In the genomic region with DNA sequence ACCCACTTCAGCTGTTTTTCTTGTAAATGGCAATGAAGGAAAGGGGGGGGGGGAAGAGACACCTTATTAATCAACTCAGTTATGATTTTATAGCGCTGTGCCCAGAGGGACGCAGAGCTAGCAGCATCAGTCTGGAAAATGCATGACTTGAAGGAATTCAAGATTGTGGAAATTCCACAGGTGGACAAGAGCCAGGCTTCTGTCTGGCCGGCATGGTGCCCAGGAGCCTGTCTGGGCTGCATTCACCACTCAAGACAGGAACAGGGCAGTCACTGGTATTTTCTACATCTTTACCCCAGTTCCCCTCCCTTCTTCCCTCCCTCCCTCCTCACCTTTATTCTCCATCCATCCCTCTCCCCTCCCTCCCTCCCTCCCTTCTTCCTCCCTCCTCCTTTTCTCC, we compare ENCODE assay signal across 14 mouse cellular contexts.
DNase-seq lines count a peak whose midpoint lies in the region; ATAC-seq and TF ChIP-seq lines count a peak whose summit lies in the region.
"Had no signal": no experiment of that assay in that cellular context is flagged by ENCODE, and none has a peak within 500 bp of the region (broad histone marks: within the 10 kb centered on the region; RNA-seq: fewer than 3 reads in every experiment).

No protein-coding gene starts in this region.

- no peaks in the 10 kb centered on the region for H3K4me1 ChIP-seq in kidney, adult 2 months (ENCODE audit: control insufficient read depth, insufficient read depth, low read length)
- H3K4me1 ChIP-seq: lung, embryonic 15.5 days had no signal

- H3K27ac ChIP-seq in kidney, adult 2 months (ENCODE audit: insufficient read depth, low read depth, low read length) = no peak overlapping the region
- H3K27ac ChIP-seq: limb, embryonic 13.5 days; lung, embryonic 15.5 days had no signal

- no peaks in the 10 kb centered on the region for H3K27me3 ChIP-seq in kidney, adult 2 months (replicated peaks; ENCODE audit: control insufficient read depth, insufficient read depth, low read length)
- H3K27me3 ChIP-seq: lung, embryonic 15.5 days had no signal

- no peak for TF ChIP-seq POLR2A in kidney, adult 2 months (IDR thresholded peaks at IDR 0.05; ENCODE audit: low read depth, low read length)

- peak; percentile 5 for DNase-seq in kidney, adult 2 months
- DNase-seq in kidney, adult 18-20 months = no peak
- DNase-seq in right cerebral cortex, postnatal 14 days = peak; percentile 10
- no peak for DNase-seq in right cerebral cortex, adult 2 months (ENCODE audit: low spot score in 2 of 2)
- DNase-seq in cerebellum, adult 9-11 months = peak; percentile 69
- DNase-seq in heart, postnatal 36 days = peak; percentile 7 to 20
- DNase-seq: kidney, postnatal 10 days; thymus, postnatal 36 days had no signal

- intact Hi-C loops in heart, postnatal 36 days (cut with DNase I) = no loop called here

- TF ChIP-seq CTCF in kidney, adult 2 months (conservative IDR thresholded peaks at IDR 0.05; ENCODE audit: insufficient read depth, insufficient read length, low read depth, low read length) = no peak

- H3K4me3 ChIP-seq in kidney, adult 2 months (ENCODE audit: insufficient read depth, low read depth, low read length) = no peak overlapping the region
- H3K4me3 ChIP-seq: limb, embryonic 13.5 days; lung, embryonic 15.5 days; myocyte had no signal

- no peaks in the 10 kb centered on the region for H3K36me3 ChIP-seq in kidney, adult 2 months (ENCODE audit: control insufficient read depth, insufficient read depth, low read length)
- H3K36me3 ChIP-seq: limb, embryonic 13.5 days; lung, embryonic 15.5 days had no signal

- WGBS in kidney, adult 2 months = 60% methylated on average over 3 of the region's 3 CpGs

- no peak for ATAC-seq in frontal cortex, adult (ENCODE audit: low TSS enrichment)
- ATAC-seq in activated CD4-positive, CD25-positive, alpha-beta regulatory T cell, adult 4 months = no peak
- ATAC-seq: forebrain, embryonic 14.5 days had no signal

Comparison
In these comparisons a context has a peak if more than half of its experiments do, and no peak if none do; other contexts are left out.
1. DNase-seq: peak in kidney, adult 2 months (single experiment), right cerebral cortex, postnatal 14 days (single experiment), cerebellum, adult 9-11 months (single experiment) and heart, postnatal 36 days (2 of 2); none in kidney, adult 18-20 months (single experiment) and right cerebral cortex, adult 2 months (0 of 2).